Mouse (Mus musculus) liver, embryonic 14.5 days (tissue): ENCODE results near the gene Tat.

ENCODE experiments used
- CTCF ChIP-seq: IDR thresholded peaks from 2 replicates; pipeline ENCODE4 v1.5.1; 2016; ENCODE audit warnings: antibody characterized with exemption, low read depth, control low read depth
- EP300 ChIP-seq: IDR thresholded peaks from 2 replicates; pipeline ENCODE4 v1.6.1; 2016; ENCODE audit warnings: antibody characterized with exemption, low read depth

GRCm38 (mm10) chr8:110004300-110004699 lies 14.1 kb downstream of the Tat start:
- TF ChIP-seq CTCF: no peak
- TF ChIP-seq EP300: no peak
